Mouse (Mus musculus) G1E (cell line): Measurements from ENCODE around the gene Chchd10. TPM values are rescaled to one million over a fixed set of nuclear protein-coding genes. Genes with fewer than 3 reads are reported as not detected.

ENCODE experiments used
- ATAC-seq: 2 replicates; pipeline ENCODE4 v1.8.0; 2016; ENCODE audit warnings: mild to moderate bottlenecking; ENCODE audit not compliant: insufficient number of reproducible peaks, poor library complexity, low FRiP score, severe bottlenecking; ENCODE audit errors: extremely low read depth
- DNase-seq: peaks from one replicate; pipeline ENCODE4 v3.0.0; 2012; ENCODE audit warnings: low spot score
- H3K27me3 ChIP-seq: 2 replicates; pipeline ENCODE4 v1.6.1; 2012; ENCODE audit warnings: mild to moderate bottlenecking, low read length, inconsistent platforms; ENCODE audit not compliant: insufficient read depth
- H3K36me3 ChIP-seq: replicated peaks from 2 replicates; pipeline ENCODE3; 2012; ENCODE audit warnings: mild to moderate bottlenecking, inconsistent platforms
- H3K4me1 ChIP-seq: 2 replicates; pipeline ENCODE4 v1.6.1; 2012; ENCODE audit warnings: low read depth, low read length, inconsistent platforms, mixed read lengths; ENCODE audit not compliant: insufficient read depth
- H3K4me3 ChIP-seq: 2 replicates; pipeline ENCODE4 v1.5.1; 2012; ENCODE audit warnings: low read depth, mild to moderate bottlenecking, inconsistent platforms, low read length, moderate library complexity, mixed read lengths
- H3K9me3 ChIP-seq: replicated peaks from 2 replicates; pipeline ENCODE4 v1.6.1; 2012; ENCODE audit warnings: inconsistent platforms
- CTCF ChIP-seq: IDR thresholded peaks from 2 replicates; pipeline ENCODE4 v1.5.1; 2012; ENCODE audit warnings: low read depth, low read length, inconsistent platforms, mixed read lengths
- GATA1 ChIP-seq: IDR thresholded peaks from 2 replicates; pipeline ENCODE4 v1.6.1; 2012; ENCODE audit warnings: borderline replicate concordance, low read length, inconsistent platforms, mixed read lengths
- GATA2 ChIP-seq: IDR thresholded peaks from 2 replicates; pipeline ENCODE4 v1.6.1; 2012; ENCODE audit warnings: low read depth, low read length, inconsistent platforms, borderline replicate concordance
- POLR2AphosphoS5 ChIP-seq: IDR thresholded peaks from 2 replicates; pipeline ENCODE4 v1.6.1; 2012; ENCODE audit warnings: low read depth, low read length, inconsistent platforms; ENCODE audit not compliant: insufficient replicate concordance
- TAL1 ChIP-seq: conservative IDR thresholded peaks from 2 replicates; pipeline ENCODE4 v1.6.1; 2012; ENCODE audit warnings: low read depth, low read length, inconsistent platforms, mixed read lengths
- polyA plus RNA-seq: library from polyadenylated mRNA; stranded (reverse); fragments of >175 nt; gene quantifications from 2 replicates; pipeline ENCODE4 v1.2.3, GENCODE M21; 2012
- total RNA-seq, 2 experiments: library from RNA; stranded (forward) in 1 of 2; stranded (reverse) in 1 of 2; fragments of 200-1000 nt in 1 of 2; fragments of >200 nt in 1 of 2; fragmentation: Nextera tagmentation in 1 of 2; gene quantifications; 2 replicates each; pipeline ENCODE4 v1.2.3; 2014 to 2017

Gene Chchd10
- total and polyA plus RNA-seq, 3 experiments: 96.3 to 376 (median 135) TPM

- Histone ChIP-seq H3K27me3 (no peaks in the 10 kb centered on the region), H3K36me3 (no peaks in the 10 kb centered on the region), H3K4me1 (no peaks in the 10 kb centered on the region), H3K9me3 (peaks cover 7% of the 10 kb centered on the region), H3K4me3 (no peak overlapping the region)
- TF ChIP-seq GATA1 (no peak), GATA2 (no peak), CTCF (no peak), POLR2AphosphoS5 (no peak), TAL1 (no peak)
- DNase-seq (no peak), ATAC-seq (no peak)
Measured at GRCm38 (mm10) chr10:75975216-75975615, 42.3 kb downstream of the Chchd10 start.

DNA sequence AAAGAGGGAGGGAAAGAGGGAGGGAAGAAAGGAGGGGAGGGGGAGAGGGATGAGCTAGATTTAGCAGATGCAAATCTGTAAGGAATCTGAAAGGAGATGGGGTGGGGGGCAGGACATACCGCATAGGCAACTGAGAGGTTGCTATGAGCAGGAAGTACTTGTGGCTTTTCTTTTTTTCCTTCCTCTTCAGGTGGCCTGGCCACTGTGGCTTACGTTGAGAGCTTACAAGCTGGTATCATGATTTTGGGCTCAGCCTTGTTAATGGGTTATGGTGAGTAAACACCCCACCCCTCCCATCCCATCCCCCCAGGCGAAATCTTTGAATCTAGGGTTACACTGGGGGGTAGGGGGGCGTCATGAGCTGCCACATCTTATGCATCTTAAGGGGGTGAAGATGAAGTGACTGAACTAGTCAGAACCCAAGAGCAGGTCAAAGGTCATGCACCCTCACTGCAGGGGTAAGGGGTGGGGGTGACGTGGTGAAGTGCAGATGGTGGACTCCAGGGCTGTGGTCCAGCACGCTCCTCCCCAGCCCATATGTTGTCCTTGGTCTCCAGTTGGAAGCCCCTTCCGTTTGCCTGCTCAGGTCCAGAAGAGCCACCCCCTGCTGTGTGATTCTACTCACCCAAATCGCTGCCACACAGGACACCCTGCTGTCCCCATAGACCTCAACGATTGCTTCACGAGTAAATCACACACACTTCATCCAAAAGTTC, 45.3 kb downstream of the Chchd10 start:
- Histone ChIP-seq H3K4me3 (no peak overlapping the region), H3K4me1 (no peaks in the 10 kb centered on the region), H3K36me3 (no peaks in the 10 kb centered on the region), H3K27me3 (no peaks in the 10 kb centered on the region), H3K9me3 (no peaks in the 10 kb centered on the region)
- TF ChIP-seq GATA2 (no peak), CTCF (no peak), TAL1 (no peak), POLR2AphosphoS5 (no peak), GATA1 (no peak)
- no peak for ATAC-seq
- no peak for DNase-seq

DNA sequence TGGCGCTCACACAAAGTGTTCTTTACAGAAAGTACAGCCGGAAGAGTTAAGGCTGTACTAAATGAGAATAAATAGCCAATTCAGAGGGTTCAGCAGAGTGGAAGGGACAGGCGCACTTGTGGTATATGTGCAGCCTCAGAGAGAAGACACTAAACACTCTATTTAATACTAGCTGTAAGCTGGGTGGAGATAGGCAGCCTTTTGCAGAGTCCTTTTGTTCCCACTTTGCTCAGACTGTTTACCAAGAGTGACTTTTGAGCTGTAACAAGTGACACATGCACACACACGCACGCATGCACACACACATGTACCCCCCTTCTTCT, 45.9 kb downstream of the Chchd10 start:
- H3K9me3 ChIP-seq: no peaks in the 10 kb centered on the region
- DNase-seq: no peak
- TF ChIP-seq GATA1: no peak
- TF ChIP-seq POLR2AphosphoS5: no peak
- no peak for TF ChIP-seq CTCF
- no peak for TF ChIP-seq TAL1
- TF ChIP-seq GATA2: no peak
- H3K4me1 ChIP-seq: no peaks in the 10 kb centered on the region
- H3K27me3 ChIP-seq: no peaks in the 10 kb centered on the region
- no peak overlapping the region for H3K4me3 ChIP-seq
- ATAC-seq: no peak
- no peaks in the 10 kb centered on the region for H3K36me3 ChIP-seq

GRCm38 (mm10) chr10:75979432-75979831, 46.5 kb downstream of the Chchd10 start:
- H3K36me3 ChIP-seq: no peaks in the 10 kb centered on the region
- DNase-seq (no peak), ATAC-seq (no peak)
- no peak for TF ChIP-seq GATA2
- TF ChIP-seq POLR2AphosphoS5: no peak
- TF ChIP-seq GATA1: no peak
- no peak for TF ChIP-seq CTCF
- no peak for TF ChIP-seq TAL1
- H3K4me1 ChIP-seq: no peaks in the 10 kb centered on the region
- no peaks in the 10 kb centered on the region for H3K9me3 ChIP-seq
- H3K4me3 ChIP-seq: no peak overlapping the region
- no peaks in the 10 kb centered on the region for H3K27me3 ChIP-seq

Other genes with a start within 250 kb of the Chchd10 start
- 96.5 and 108 TPM in 2 replicates for gene Cabin1, start 168.8 kb upstream of the Chchd10 start, total RNA-seq (2014; fragmentation: Nextera tagmentation)
- 28.9 and 30.5 TPM in 2 replicates for gene Cabin1, start 168.8 kb upstream of the Chchd10 start, total RNA-seq (2017)
- gene Cabin1, start 168.8 kb upstream of the Chchd10 start, polyA plus RNA-seq: 74.0 and 78.7 TPM in 2 replicates
- gene Ddt, start 159.7 kb upstream of the Chchd10 start, total RNA-seq (2014; fragmentation: Nextera tagmentation): 10.8 and 11.9 TPM in 2 replicates
- gene Ddt, start 159.7 kb upstream of the Chchd10 start, total RNA-seq (2017): 73.2 and 74.6 TPM in 2 replicates
- gene Ddt, start 159.7 kb upstream of the Chchd10 start, polyA plus RNA-seq: 74.6 and 108 TPM in 2 replicates
- gene Gm20441, start 152.2 kb upstream of the Chchd10 start, total RNA-seq (2014; fragmentation: Nextera tagmentation): not detected in 2 replicates
- gene Gm20441, start 152.2 kb upstream of the Chchd10 start, total RNA-seq (2017): not detected in 2 replicates
- gene Gm20441, start 152.2 kb upstream of the Chchd10 start, polyA plus RNA-seq: not detected in 2 replicates
- 0.39 TPM in 1 of 2 replicates, not detected in the other for gene Gstt3, start 151.7 kb upstream of the Chchd10 start, total RNA-seq (2014; fragmentation: Nextera tagmentation)
- gene Gstt3, start 151.7 kb upstream of the Chchd10 start, total RNA-seq (2017): 0.49 and 1.1 TPM in 2 replicates
- gene Gstt3, start 151.7 kb upstream of the Chchd10 start, polyA plus RNA-seq: 0.18 and 0.24 TPM in 2 replicates
- not detected in 2 replicates for gene Gstt1, start 134.5 kb upstream of the Chchd10 start, total RNA-seq (2014; fragmentation: Nextera tagmentation)
- 0.22 and 1.9 TPM in 2 replicates for gene Gstt1, start 134.5 kb upstream of the Chchd10 start, total RNA-seq (2017)
- 0.07 TPM in 1 of 2 replicates, not detected in the other for gene Gstt1, start 134.5 kb upstream of the Chchd10 start, polyA plus RNA-seq
- gene Gstt4, start 110.6 kb upstream of the Chchd10 start, total RNA-seq (2014; fragmentation: Nextera tagmentation): not detected in 2 replicates
- gene Gstt4, start 110.6 kb upstream of the Chchd10 start, total RNA-seq (2017): not detected in 2 replicates
- not detected in 2 replicates for gene Gstt4, start 110.6 kb upstream of the Chchd10 start, polyA plus RNA-seq
- gene Gstt2, start 95.7 kb upstream of the Chchd10 start, total RNA-seq (2014; fragmentation: Nextera tagmentation): 49.2 and 57.0 TPM in 2 replicates
- 68.9 and 87.8 TPM in 2 replicates for gene Gstt2, start 95.7 kb upstream of the Chchd10 start, total RNA-seq (2017)
- 8.7 and 12.2 TPM in 2 replicates for gene Gstt2, start 95.7 kb upstream of the Chchd10 start, polyA plus RNA-seq
- gene Mif, start 72.9 kb upstream of the Chchd10 start, total RNA-seq (2014; fragmentation: Nextera tagmentation): 554 and 596 TPM in 2 replicates
- 1,557 and 1,874 TPM in 2 replicates for gene Mif, start 72.9 kb upstream of the Chchd10 start, total RNA-seq (2017)
- 5,079 and 5,707 TPM in 2 replicates for gene Mif, start 72.9 kb upstream of the Chchd10 start, polyA plus RNA-seq
- not detected in 2 replicates for gene Derl3, start 39.7 kb upstream of the Chchd10 start, total RNA-seq (2014; fragmentation: Nextera tagmentation)
- gene Derl3, start 39.7 kb upstream of the Chchd10 start, total RNA-seq (2017): 0.22 TPM in 1 of 2 replicates, not detected in the other
- gene Derl3, start 39.7 kb upstream of the Chchd10 start, polyA plus RNA-seq: not detected in 2 replicates
- gene Smarcb1, start 11.5 kb upstream of the Chchd10 start, total RNA-seq (2014; fragmentation: Nextera tagmentation): 48.4 and 54.9 TPM in 2 replicates
- gene Smarcb1, start 11.5 kb upstream of the Chchd10 start, total RNA-seq (2017): 54.9 and 55.7 TPM in 2 replicates
- gene Smarcb1, start 11.5 kb upstream of the Chchd10 start, polyA plus RNA-seq: 254 and 362 TPM in 2 replicates
- gene Mmp11, start 3.4 kb downstream of the Chchd10 start, total RNA-seq (2014; fragmentation: Nextera tagmentation): not detected in 2 replicates
- gene Mmp11, start 3.4 kb downstream of the Chchd10 start, total RNA-seq (2017): 0.11 and 0.12 TPM in 2 replicates
- gene Mmp11, start 3.4 kb downstream of the Chchd10 start, polyA plus RNA-seq: 0.08 TPM in 1 of 2 replicates, not detected in the other
- 3.0 and 45.1 TPM in 2 replicates for gene Gm867, start 7.5 kb downstream of the Chchd10 start, total RNA-seq (2014; fragmentation: Nextera tagmentation)
- gene Gm867, start 7.5 kb downstream of the Chchd10 start, total RNA-seq (2017): not detected in 2 replicates
- gene Gm867, start 7.5 kb downstream of the Chchd10 start, polyA plus RNA-seq: not detected in 2 replicates
- gene Vpreb3, start 9.9 kb downstream of the Chchd10 start, total RNA-seq (2014; fragmentation: Nextera tagmentation): not detected in 2 replicates
- gene Vpreb3, start 9.9 kb downstream of the Chchd10 start, total RNA-seq (2017): not detected in 2 replicates
- not detected in 2 replicates for gene Vpreb3, start 9.9 kb downstream of the Chchd10 start, polyA plus RNA-seq
- not detected in 2 replicates for gene Gm5134, start 21.4 kb downstream of the Chchd10 start, total RNA-seq (2014; fragmentation: Nextera tagmentation)
- not detected in 2 replicates for gene Gm5134, start 21.4 kb downstream of the Chchd10 start, total RNA-seq (2017)
- not detected in 2 replicates for gene Gm5134, start 21.4 kb downstream of the Chchd10 start, polyA plus RNA-seq
- 27.2 and 27.8 TPM in 2 replicates for gene Zfp280b, start 99.5 kb downstream of the Chchd10 start, total RNA-seq (2014; fragmentation: Nextera tagmentation)
- 9.9 and 11.3 TPM in 2 replicates for gene Zfp280b, start 99.5 kb downstream of the Chchd10 start, total RNA-seq (2017)
- gene Zfp280b, start 99.5 kb downstream of the Chchd10 start, polyA plus RNA-seq: 5.3 and 7.9 TPM in 2 replicates
- gene Slc5a4b, start 177.8 kb downstream of the Chchd10 start, total RNA-seq (2014; fragmentation: Nextera tagmentation): not detected in 2 replicates
- gene Slc5a4b, start 177.8 kb downstream of the Chchd10 start, total RNA-seq (2017): not detected in 2 replicates
- not detected in 2 replicates for gene Slc5a4b, start 177.8 kb downstream of the Chchd10 start, polyA plus RNA-seq
- not detected in 2 replicates for gene Slc5a4a, start 214.3 kb downstream of the Chchd10 start, total RNA-seq (2014; fragmentation: Nextera tagmentation)
- gene Slc5a4a, start 214.3 kb downstream of the Chchd10 start, total RNA-seq (2017): not detected in 2 replicates
- gene Slc5a4a, start 214.3 kb downstream of the Chchd10 start, polyA plus RNA-seq: not detected in 2 replicates